ENCODE assay signal across 13 mouse cellular contexts in the genomic region with DNA sequence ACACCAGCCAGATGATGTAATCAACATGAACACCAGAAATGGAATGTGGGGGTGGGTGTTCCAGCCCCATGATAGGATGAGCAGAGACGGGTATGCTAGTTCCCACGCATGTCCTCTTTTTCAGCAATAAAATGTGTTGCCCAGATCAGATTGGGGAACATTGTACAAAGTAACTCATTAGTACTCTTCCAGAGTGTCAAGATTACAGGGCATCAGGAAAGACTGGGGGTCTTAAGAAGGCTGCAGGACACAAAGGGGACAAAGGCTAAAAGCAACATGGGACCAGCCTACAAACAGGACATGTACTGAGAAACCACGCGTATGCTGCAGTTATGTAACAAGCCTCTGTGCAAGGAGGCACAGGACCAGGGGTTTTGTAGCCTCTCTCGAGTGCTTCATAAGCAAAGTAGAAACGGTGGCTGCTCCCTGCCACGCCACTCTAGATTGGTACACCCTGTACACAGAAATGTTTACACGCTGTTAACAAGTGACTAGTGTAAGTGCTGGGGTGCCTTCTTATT.
DNase-seq lines count a peak whose midpoint lies in the region; ATAC-seq and TF ChIP-seq lines count a peak whose summit lies in the region.
"Had no signal": no experiment of that assay in that cellular context is flagged by ENCODE, and none has a peak within 500 bp of the region (broad histone marks: within the 10 kb centered on the region; RNA-seq: fewer than 3 reads in every experiment).

No protein-coding gene starts in this region.

- intact Hi-C loops in heart, postnatal 14 days (cut with DNase I), result no loop called here

- ATAC-seq in lung, embryonic 16.5 days (ENCODE audit: low read depth), result peak; percentile 24; the same call in 1 of the 2 replicates
- peak; percentile 44; the same call in 1 of the 2 replicates for ATAC-seq in stomach, postnatal 0 days (ENCODE audit: low FRiP score, low TSS enrichment)
- ATAC-seq: forebrain, embryonic 16.5 days had no signal

- no peaks in the 10 kb centered on the region for H3K27me3 ChIP-seq in kidney, adult 2 months (replicated peaks; ENCODE audit: control insufficient read depth, insufficient read depth, low read length)
- no peaks in the 10 kb centered on the region for H3K27me3 ChIP-seq in lung, embryonic 16.5 days (ENCODE audit: control insufficient read depth, insufficient read depth, low read depth, low read length)
- no peaks in the 10 kb centered on the region for H3K27me3 ChIP-seq in stomach, postnatal 0 days (ENCODE audit: control insufficient read depth, insufficient read depth, low read length)
- H3K27me3 ChIP-seq: limb, embryonic 12.5 days had no signal

- no peak for TF ChIP-seq POLR2A in kidney, adult 2 months (IDR thresholded peaks at IDR 0.05; ENCODE audit: low read depth, low read length)
- no peak for TF ChIP-seq POLR2A in lung, adult 2 months (IDR thresholded peaks at IDR 0.05; ENCODE audit: borderline replicate concordance, extremely low read depth, low read depth, low read length)

- no peak overlapping the region for H3K27ac ChIP-seq in kidney, adult 2 months (ENCODE audit: insufficient read depth, low read depth, low read length)
- H3K27ac ChIP-seq in lung, embryonic 16.5 days (ENCODE audit: low read length), result 0 out of 2 replicates have a peak overlapping the region, but pooled peaks have one; percentile 4
- H3K27ac ChIP-seq in stomach, postnatal 0 days (replicated peaks), result 0 out of 2 replicates have a peak overlapping the region, but pooled peaks have one; percentile 4
- H3K27ac ChIP-seq: heart, adult 2 months had no signal

- no peaks in the 10 kb centered on the region for H3K36me3 ChIP-seq in kidney, adult 2 months (ENCODE audit: control insufficient read depth, insufficient read depth, low read length)
- 0 out of 2 replicates have a peak, but pooled peaks cover 2% of the 10 kb centered on the region for H3K36me3 ChIP-seq in lung, embryonic 16.5 days (ENCODE audit: control insufficient read depth, insufficient read depth, low read length)
- H3K36me3 ChIP-seq in stomach, postnatal 0 days (ENCODE audit: control insufficient read depth, insufficient read depth, low read length), result no peaks in the 10 kb centered on the region; the same call in 1 of the 2 replicates

- H3K4me2 ChIP-seq in lung, embryonic 16.5 days (ENCODE audit: low read depth, low read length), result no peak overlapping the region
- no peak overlapping the region for H3K4me2 ChIP-seq in stomach, postnatal 0 days (replicated peaks; ENCODE audit: low read depth)
- H3K4me2 ChIP-seq: limb, embryonic 12.5 days had no signal

- WGBS in kidney, adult 2 months, result 54% methylated on average over 8 of the region's 8 CpGs
- 52% methylated on average over 8 of the region's 8 CpGs for WGBS in lung, embryonic 16.5 days
- WGBS in lung, adult 2 months, result 60% methylated on average over 8 of the region's 8 CpGs
- WGBS in stomach, postnatal 0 days, result 58% methylated on average over 8 of the region's 8 CpGs

- peaks cover 7% of the 10 kb centered on the region; the same call in 1 of the 2 replicates for H3K4me1 ChIP-seq in kidney, adult 2 months (ENCODE audit: control insufficient read depth, insufficient read depth, low read length)
- H3K4me1 ChIP-seq in lung, embryonic 16.5 days (replicated peaks; ENCODE audit: control insufficient read depth, insufficient read depth, low read length), result peaks cover 14% of the 10 kb centered on the region
- H3K4me1 ChIP-seq in lung, adult 2 months (ENCODE audit: control insufficient read depth, insufficient read depth, low read length), result peaks cover 9% of the 10 kb centered on the region
- H3K4me1 ChIP-seq in stomach, postnatal 0 days (replicated peaks; ENCODE audit: control insufficient read depth, insufficient read depth), result peaks cover 2% of the 10 kb centered on the region; the same call in 1 of the 2 replicates

- H3K9me3 ChIP-seq in lung, embryonic 16.5 days (ENCODE audit: control insufficient read depth, low read length), result no peaks in the 10 kb centered on the region
- no peaks in the 10 kb centered on the region for H3K9me3 ChIP-seq in stomach, postnatal 0 days (ENCODE audit: control insufficient read depth, low read length)
- H3K9me3 ChIP-seq: limb, embryonic 12.5 days had no signal

- peak; percentile 39 for DNase-seq in kidney, adult 2 months
- DNase-seq in kidney, postnatal 14 days, result no peak
- DNase-seq in lung, adult 2 months, result no peak
- DNase-seq in left cerebral cortex, adult 9 months (ENCODE audit: low spot score in 2 of 2), result peak; percentile 53 to 62
- no peak for DNase-seq in stomach, postnatal 0 days (ENCODE audit: low spot score)
- DNase-seq in heart, postnatal 14 days, result no peak
- no peak for DNase-seq in thymus, postnatal 0 days (ENCODE audit: low spot score)
- DNase-seq: cerebellum, postnatal 36 days; heart, adult 2 months; thymus, adult 2 months had no signal

- TF ChIP-seq CTCF in kidney, adult 2 months (conservative IDR thresholded peaks at IDR 0.05; ENCODE audit: insufficient read depth, insufficient read length, low read depth, low read length), result no peak
- TF ChIP-seq CTCF in lung, adult 2 months (IDR thresholded peaks at IDR 0.05; ENCODE audit: insufficient read depth, low read length), result no peak
- TF ChIP-seq CTCF in stomach, postnatal 0 days (IDR thresholded peaks at IDR 0.05; ENCODE audit: low read depth), result no peak

- H3K4me3 ChIP-seq in kidney, adult 2 months (ENCODE audit: insufficient read depth, low read depth, low read length), result no peak overlapping the region
- no peak overlapping the region for H3K4me3 ChIP-seq in lung, embryonic 16.5 days (ENCODE audit: low read length)
- H3K4me3 ChIP-seq in lung, adult 2 months (replicated peaks; ENCODE audit: extremely low read depth, low read depth, low read length), result no peak overlapping the region
- no peak overlapping the region for H3K4me3 ChIP-seq in stomach, postnatal 0 days (ENCODE audit: low read depth, low read length)
- H3K4me3 ChIP-seq: heart, adult 2 months; limb, embryonic 12.5 days had no signal

- TF ChIP-seq EP300 in stomach, postnatal 0 days (optimal IDR thresholded peaks at IDR 0.05), result no peak

- H3K9ac ChIP-seq in lung, embryonic 16.5 days (ENCODE audit: low read length), result no peak overlapping the region
- H3K9ac ChIP-seq in stomach, postnatal 0 days (ENCODE audit: low read length), result no peak overlapping the region
- H3K9ac ChIP-seq: limb, embryonic 12.5 days had no signal

Comparison
In these comparisons a context has a peak if more than half of its experiments do, and no peak if none do; other contexts are left out.
1. DNase-seq: peak in kidney, adult 2 months (single experiment) and left cerebral cortex, adult 9 months (2 of 2); none in kidney, postnatal 14 days (single experiment), lung, adult 2 months (single experiment), stomach, postnatal 0 days (single experiment), heart, postnatal 14 days (0 of 2) and thymus, postnatal 0 days (single experiment).